Mouse (Mus musculus): ENCODE measurements around the gene Gabrb2. TPM values are rescaled to one million over a fixed set of nuclear protein-coding genes. Genes with fewer than 3 reads are reported as not detected.

Gene Gabrb2
- polyA plus RNA-seq, 1 experiment from 2014 or later: 3.7 TPM

- H3K4me3 ChIP-seq (ENCODE audit: low read depth, low read length): no peak overlapping the region
- no peaks in the 10 kb centered on the region for H3K27me3 ChIP-seq (ENCODE audit: control insufficient read depth, insufficient read depth, low read length)
- no peaks in the 10 kb centered on the region for H3K36me3 ChIP-seq (ENCODE audit: control insufficient read depth, insufficient read depth, low read length)
- WGBS: 80% methylated on average over 5 of the region's 5 CpGs
- no peak for ATAC-seq (ENCODE audit: insufficient number of reproducible peaks, insufficient read depth, low FRiP score, low read depth)
- H3K9ac ChIP-seq (replicated peaks; ENCODE audit: low read depth, low read length): no peak overlapping the region
- no peak overlapping the region for H3K27ac ChIP-seq (ENCODE audit: low read length)
- H3K4me1 ChIP-seq (ENCODE audit: control insufficient read depth, insufficient read depth, low read length): no peaks in the 10 kb centered on the region
- H3K9me3 ChIP-seq (ENCODE audit: control insufficient read depth, low read depth, low read length): no peaks in the 10 kb centered on the region
- no peak overlapping the region for H3K4me2 ChIP-seq (replicated peaks; ENCODE audit: low read depth, low read length)
Measured at GRCm38 (mm10) chr11:42566023-42566422, 146.5 kb downstream of the Gabrb2 start.

GRCm38 (mm10) chr11:42571467-42571866 is 151.9 kb downstream of the Gabrb2 start:
- Histone ChIP-seq H3K27ac (ENCODE audit: low read length) (no peak overlapping the region), H3K4me3 (ENCODE audit: low read depth, low read length) (no peak overlapping the region), H3K4me2 (replicated peaks; ENCODE audit: low read depth, low read length) (no peak overlapping the region), H3K9ac (replicated peaks; ENCODE audit: low read depth, low read length) (no peak overlapping the region), H3K36me3 (ENCODE audit: control insufficient read depth, insufficient read depth, low read length) (no peaks in the 10 kb centered on the region), H3K4me1 (ENCODE audit: control insufficient read depth, insufficient read depth, low read length) (no peaks in the 10 kb centered on the region), H3K27me3 (ENCODE audit: control insufficient read depth, insufficient read depth, low read length) (no peaks in the 10 kb centered on the region), H3K9me3 (ENCODE audit: control insufficient read depth, low read depth, low read length) (no peaks in the 10 kb centered on the region)
- no peak for ATAC-seq (ENCODE audit: insufficient number of reproducible peaks, insufficient read depth, low FRiP score, low read depth)
- 76% methylated on average over 4 of the region's 4 CpGs for WGBS

- H3K4me2 ChIP-seq (replicated peaks; ENCODE audit: low read depth, low read length): no peak overlapping the region
- no peak overlapping the region for H3K9ac ChIP-seq (replicated peaks; ENCODE audit: low read depth, low read length)
- no peaks in the 10 kb centered on the region for H3K27me3 ChIP-seq (ENCODE audit: control insufficient read depth, insufficient read depth, low read length)
- H3K4me1 ChIP-seq (ENCODE audit: control insufficient read depth, insufficient read depth, low read length): no peaks in the 10 kb centered on the region
- no peak overlapping the region for H3K27ac ChIP-seq (ENCODE audit: low read length)
- H3K36me3 ChIP-seq (ENCODE audit: control insufficient read depth, insufficient read depth, low read length): no peaks in the 10 kb centered on the region
- H3K4me3 ChIP-seq (ENCODE audit: low read depth, low read length): no peak overlapping the region
- no peak for ATAC-seq (ENCODE audit: insufficient number of reproducible peaks, insufficient read depth, low FRiP score, low read depth)
- no peaks in the 10 kb centered on the region for H3K9me3 ChIP-seq (ENCODE audit: control insufficient read depth, low read depth, low read length)
- WGBS: 82% methylated on average over 3 of the region's 3 CpGs
Measured at GRCm38 (mm10) chr11:42575146-42575873, 155.8 kb downstream of the Gabrb2 start.

- no peaks in the 10 kb centered on the region for H3K9me3 ChIP-seq (ENCODE audit: control insufficient read depth, low read depth, low read length)
- no peaks in the 10 kb centered on the region for H3K27me3 ChIP-seq (ENCODE audit: control insufficient read depth, insufficient read depth, low read length)
- 71% methylated on average over 6 of the region's 6 CpGs for WGBS
- no peaks in the 10 kb centered on the region for H3K4me1 ChIP-seq (ENCODE audit: control insufficient read depth, insufficient read depth, low read length)
- no peak for ATAC-seq (ENCODE audit: insufficient number of reproducible peaks, insufficient read depth, low FRiP score, low read depth)
- no peak overlapping the region for H3K27ac ChIP-seq (ENCODE audit: low read length)
- H3K4me3 ChIP-seq (ENCODE audit: low read depth, low read length): no peak overlapping the region
- H3K9ac ChIP-seq (replicated peaks; ENCODE audit: low read depth, low read length): no peak overlapping the region
- no peaks in the 10 kb centered on the region for H3K36me3 ChIP-seq (ENCODE audit: control insufficient read depth, insufficient read depth, low read length)
- no peak overlapping the region for H3K4me2 ChIP-seq (replicated peaks; ENCODE audit: low read depth, low read length)
Measured at GRCm38 (mm10) chr11:42579804-42580203, 160.2 kb downstream of the Gabrb2 start.

- no peaks in the 10 kb centered on the region for H3K9me3 ChIP-seq (ENCODE audit: control insufficient read depth, low read depth, low read length)
- WGBS: 85% methylated on average over 4 of the region's 4 CpGs
- H3K36me3 ChIP-seq (ENCODE audit: control insufficient read depth, insufficient read depth, low read length): no peaks in the 10 kb centered on the region
- no peak overlapping the region for H3K4me3 ChIP-seq (ENCODE audit: low read depth, low read length)
- H3K4me2 ChIP-seq (replicated peaks; ENCODE audit: low read depth, low read length): no peak overlapping the region
- no peak overlapping the region for H3K27ac ChIP-seq (ENCODE audit: low read length)
- H3K27me3 ChIP-seq (ENCODE audit: control insufficient read depth, insufficient read depth, low read length): no peaks in the 10 kb centered on the region
- no peaks in the 10 kb centered on the region for H3K4me1 ChIP-seq (ENCODE audit: control insufficient read depth, insufficient read depth, low read length)
- ATAC-seq (ENCODE audit: insufficient number of reproducible peaks, insufficient read depth, low FRiP score, low read depth): no peak
- H3K9ac ChIP-seq (replicated peaks; ENCODE audit: low read depth, low read length): no peak overlapping the region
Measured at GRCm38 (mm10) chr11:42581123-42581522, 161.6 kb downstream of the Gabrb2 start.

- Histone ChIP-seq H3K9ac (replicated peaks; ENCODE audit: low read depth, low read length) (no peak overlapping the region), H3K4me3 (ENCODE audit: low read depth, low read length) (no peak overlapping the region), H3K9me3 (ENCODE audit: control insufficient read depth, low read depth, low read length) (no peaks in the 10 kb centered on the region), H3K27ac (ENCODE audit: low read length) (no peak overlapping the region), H3K27me3 (ENCODE audit: control insufficient read depth, insufficient read depth, low read length) (no peaks in the 10 kb centered on the region), H3K4me1 (ENCODE audit: control insufficient read depth, insufficient read depth, low read length) (no peaks in the 10 kb centered on the region), H3K36me3 (ENCODE audit: control insufficient read depth, insufficient read depth, low read length) (no peaks in the 10 kb centered on the region), H3K4me2 (replicated peaks; ENCODE audit: low read depth, low read length) (no peak overlapping the region)
- no peak for ATAC-seq (ENCODE audit: insufficient number of reproducible peaks, insufficient read depth, low FRiP score, low read depth)
Measured at GRCm38 (mm10) chr11:42581753-42582152, 162.2 kb downstream of the Gabrb2 start.

GRCm38 (mm10) chr11:42592418-42592817 is 172.9 kb downstream of the Gabrb2 start:
- no peaks in the 10 kb centered on the region for H3K27me3 ChIP-seq (ENCODE audit: control insufficient read depth, insufficient read depth, low read length)
- 67% methylated on average over 3 of the region's 3 CpGs for WGBS

GRCm38 (mm10) chr11:42606225-42606624 is 186.7 kb downstream of the Gabrb2 start:
- no peaks in the 10 kb centered on the region for H3K27me3 ChIP-seq (ENCODE audit: control insufficient read depth, insufficient read depth, low read length)
- H3K27ac ChIP-seq (ENCODE audit: low read length): no peak overlapping the region
- no peaks in the 10 kb centered on the region for H3K4me1 ChIP-seq (ENCODE audit: control insufficient read depth, insufficient read depth, low read length)
- H3K9ac ChIP-seq (replicated peaks; ENCODE audit: low read depth, low read length): no peak overlapping the region
- WGBS: 66% methylated on average over 1 of the region's 1 CpGs
- ATAC-seq (ENCODE audit: insufficient number of reproducible peaks, insufficient read depth, low FRiP score, low read depth): no peak
- no peak overlapping the region for H3K4me2 ChIP-seq (replicated peaks; ENCODE audit: low read depth, low read length)
- H3K36me3 ChIP-seq (ENCODE audit: control insufficient read depth, insufficient read depth, low read length): no peaks in the 10 kb centered on the region
- no peaks in the 10 kb centered on the region for H3K9me3 ChIP-seq (ENCODE audit: control insufficient read depth, low read depth, low read length)
- no peak overlapping the region for H3K4me3 ChIP-seq (ENCODE audit: low read depth, low read length)

More at GRCm38 (mm10) chr11:42592418-42592817, 172.9 kb downstream of the Gabrb2 start:
- H3K4me3 ChIP-seq (ENCODE audit: low read depth, low read length): no peak overlapping the region
- H3K9me3 ChIP-seq (ENCODE audit: control insufficient read depth, low read depth, low read length): no peaks in the 10 kb centered on the region
- no peaks in the 10 kb centered on the region for H3K36me3 ChIP-seq (ENCODE audit: control insufficient read depth, insufficient read depth, low read length)
- no peak for ATAC-seq (ENCODE audit: insufficient number of reproducible peaks, insufficient read depth, low FRiP score, low read depth)
- no peak overlapping the region for H3K9ac ChIP-seq (replicated peaks; ENCODE audit: low read depth, low read length)
- H3K4me1 ChIP-seq (ENCODE audit: control insufficient read depth, insufficient read depth, low read length): no peaks in the 10 kb centered on the region
- H3K27ac ChIP-seq (ENCODE audit: low read length): no peak overlapping the region
- no peak overlapping the region for H3K4me2 ChIP-seq (replicated peaks; ENCODE audit: low read depth, low read length)

Measured in stomach, embryonic 14.5 days (tissue).